Mouse (Mus musculus): ENCODE data around the gene Sema4g. TPM values are rescaled to one million over a fixed set of nuclear protein-coding genes. Genes with fewer than 3 reads are reported as not detected.

The Sema4g gene
- polyA plus RNA-seq, 1 experiment from 2014 or later = 4.9 TPM

DNA sequence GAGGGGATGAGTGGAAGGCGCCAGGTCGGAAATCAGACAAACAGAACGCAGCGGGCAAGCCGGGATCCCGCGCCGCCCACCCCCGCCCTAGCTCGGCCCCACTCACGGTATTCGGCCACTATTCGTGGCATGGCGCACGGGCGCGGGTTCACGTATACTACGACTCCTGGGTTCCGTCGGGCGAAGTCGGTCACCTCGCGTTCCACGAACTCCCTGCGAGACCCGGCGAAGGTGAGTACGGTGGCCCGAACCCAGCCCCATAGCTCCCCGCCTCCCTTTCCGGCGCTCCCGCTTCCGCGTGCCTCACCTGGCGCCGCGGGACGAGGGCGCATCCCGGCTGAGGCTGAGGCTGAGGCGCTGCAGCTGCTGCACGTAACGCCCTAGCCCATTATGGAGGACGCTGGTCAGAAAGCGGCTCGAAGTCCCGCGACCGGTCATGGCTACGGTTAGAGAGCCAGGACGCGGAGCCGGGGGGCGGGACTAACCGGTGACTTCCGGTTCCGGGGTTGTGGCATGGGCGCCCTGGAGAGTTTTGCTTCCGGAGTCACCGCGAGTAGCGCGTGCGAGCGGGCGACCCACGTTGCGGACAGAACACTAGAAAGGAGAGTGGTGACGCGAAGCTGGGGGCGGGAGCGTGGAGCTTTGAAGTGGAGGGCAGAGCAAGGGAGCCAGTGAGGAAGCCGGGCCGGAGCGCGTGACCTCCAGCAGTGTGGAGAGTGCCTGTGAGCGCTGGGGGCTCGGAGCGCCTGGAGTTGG lies 17.2 kb downstream of the Sema4g start, which contains the start of gene Mrpl43:
TSS of gene Mrpl43 (minus strand) at position 486 of the 756 bp plus-strand sequence.
- H3K36me3 ChIP-seq = peaks cover 53% of the 10 kb centered on the region

GRCm38 (mm10) chr19:45007021-45007420 lies 18.1 kb downstream of the Sema4g start:
- H3K9ac ChIP-seq = peak overlapping the region; percentile 72
- 34% methylated on average over 17 of the region's 17 CpGs for WGBS
- H3K9me3 ChIP-seq = no peaks in the 10 kb centered on the region
- peak overlapping the region; percentile 86 for H3K27ac ChIP-seq
- peak overlapping the region; percentile 96 for H3K4me3 ChIP-seq
- H3K4me2 ChIP-seq = peak overlapping the region; percentile 82
- no peak for ATAC-seq (ENCODE audit: insufficient number of reproducible peaks, low FRiP score, low TSS enrichment, low read depth)
- peaks cover 54% of the 10 kb centered on the region for H3K36me3 ChIP-seq
- peaks cover 28% of the 10 kb centered on the region for H3K4me1 ChIP-seq
- H3K27me3 ChIP-seq = no peaks in the 10 kb centered on the region

More for the DNA sequence above, 17.2 kb downstream of the Sema4g start, which contains the start of gene Mrpl43:
- H3K4me2 ChIP-seq = peak within 1 kb of the TSS; percentile 82
- H3K27me3 ChIP-seq = no peaks in the 10 kb centered on the region
- H3K4me1 ChIP-seq = peaks cover 28% of the 10 kb centered on the region
- WGBS = under 1% methylated on average over 82 of the region's 82 CpGs
- H3K4me3 ChIP-seq = peak within 1 kb of the TSS; percentile 96
- H3K9ac ChIP-seq = peak within 1 kb of the TSS; percentile 72
- H3K9me3 ChIP-seq = no peaks in the 10 kb centered on the region
- peak within 1 kb of the TSS; percentile 86 for H3K27ac ChIP-seq
- ATAC-seq (ENCODE audit: insufficient number of reproducible peaks, low FRiP score, low TSS enrichment, low read depth) = peak; percentile 86

GRCm38 (mm10) chr19:45007425-45008191 lies 18.7 kb downstream of the Sema4g start:
- Histone ChIP-seq H3K4me3 (peak overlapping the region; percentile 96), H3K9me3 (no peaks in the 10 kb centered on the region), H3K27ac (0 out of 2 replicates have a peak overlapping the region, but pooled peaks have one; percentile 86), H3K4me2 (peak overlapping the region; percentile 82), H3K36me3 (peaks cover 53% of the 10 kb centered on the region), H3K9ac (no peak overlapping the region), H3K27me3 (no peaks in the 10 kb centered on the region), H3K4me1 (peaks cover 32% of the 10 kb centered on the region)
- no peak for ATAC-seq (ENCODE audit: insufficient number of reproducible peaks, low FRiP score, low TSS enrichment, low read depth)
- WGBS = 90% methylated on average over 20 of the region's 20 CpGs

DNA sequence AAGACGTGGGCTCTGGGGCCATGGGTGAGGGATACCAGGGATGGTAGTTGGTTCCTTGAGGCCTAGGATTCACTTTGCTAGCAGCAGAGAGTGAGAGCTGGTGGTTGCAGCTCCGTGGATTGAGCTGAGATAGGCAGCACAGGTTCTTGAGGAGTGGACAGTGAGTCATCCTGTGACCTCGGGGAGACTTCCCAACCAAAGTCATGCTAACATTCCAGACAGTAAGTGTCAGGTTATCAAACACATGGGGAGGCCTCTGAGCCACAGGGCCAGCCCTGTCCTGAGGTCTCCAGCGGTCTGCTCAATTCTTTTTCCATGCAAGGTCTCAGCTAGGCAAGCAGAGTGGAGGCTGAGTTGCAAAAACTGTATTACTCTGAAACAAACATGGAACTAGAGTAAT lies 21.7 kb downstream of the Sema4g start:
- Histone ChIP-seq H3K4me3 (no peak overlapping the region), H3K9me3 (no peaks in the 10 kb centered on the region), H3K9ac (no peak overlapping the region), H3K4me2 (no peak overlapping the region), H3K4me1 (peaks cover 54% of the 10 kb centered on the region), H3K27ac (no peak overlapping the region), H3K27me3 (no peaks in the 10 kb centered on the region), H3K36me3 (peaks cover 37% of the 10 kb centered on the region)
- ATAC-seq (ENCODE audit: insufficient number of reproducible peaks, low FRiP score, low TSS enrichment, low read depth) = no peak
- WGBS = 88% methylated on average over 4 of the region's 4 CpGs

DNA sequence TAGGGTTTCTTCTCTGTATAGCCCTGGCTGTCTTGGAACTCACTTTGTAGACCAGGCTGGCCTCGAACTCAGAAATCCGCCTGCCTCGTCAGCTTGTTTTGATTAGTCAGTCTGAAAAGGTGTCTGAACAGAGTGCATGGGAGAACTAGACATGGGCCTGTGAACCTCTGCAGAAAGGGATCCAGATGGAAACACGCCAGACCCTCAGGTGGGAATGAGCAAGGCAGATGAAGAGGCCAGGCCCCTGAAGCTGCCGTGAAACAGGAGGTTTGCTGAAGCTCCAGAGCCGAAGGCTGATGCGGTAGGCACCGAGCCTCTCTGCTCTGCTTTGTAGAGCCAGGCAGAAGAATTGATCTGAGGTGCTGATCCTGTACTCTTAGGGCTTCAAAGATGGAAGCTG lies 23.3 kb downstream of the Sema4g start:
- WGBS = 73% methylated on average over 8 of the region's 8 CpGs
- H3K9me3 ChIP-seq = no peaks in the 10 kb centered on the region
- H3K9ac ChIP-seq = no peak overlapping the region
- peaks cover 59% of the 10 kb centered on the region for H3K4me1 ChIP-seq
- no peak overlapping the region for H3K4me2 ChIP-seq
- ATAC-seq (ENCODE audit: insufficient number of reproducible peaks, low FRiP score, low TSS enrichment, low read depth) = no peak
- H3K27me3 ChIP-seq = no peaks in the 10 kb centered on the region
- peaks cover 37% of the 10 kb centered on the region for H3K36me3 ChIP-seq
- H3K27ac ChIP-seq = no peak overlapping the region
- no peak overlapping the region for H3K4me3 ChIP-seq

DNA sequence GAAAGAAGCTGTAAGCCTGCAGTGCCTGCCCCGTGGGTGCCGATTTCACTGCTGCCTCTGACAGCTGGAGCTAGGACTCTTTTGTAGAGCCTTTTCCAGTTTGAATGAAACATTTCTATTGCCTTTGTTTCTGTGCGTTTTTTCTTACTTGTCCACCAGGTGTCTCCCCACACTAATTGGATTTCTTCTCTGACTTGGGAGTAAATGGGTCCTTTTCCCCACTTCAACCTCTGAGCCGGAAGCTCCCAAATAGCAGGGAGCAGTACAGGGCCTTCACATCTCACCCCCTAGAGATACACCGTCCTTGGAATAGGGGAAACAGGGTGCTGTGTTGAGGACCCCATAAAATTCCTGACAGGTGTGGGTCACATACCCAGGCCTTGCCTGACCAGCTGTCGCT lies 23.7 kb downstream of the Sema4g start:
- Histone ChIP-seq H3K9me3 (no peaks in the 10 kb centered on the region), H3K36me3 (peaks cover 37% of the 10 kb centered on the region), H3K4me2 (no peak overlapping the region), H3K4me3 (no peak overlapping the region), H3K27me3 (no peaks in the 10 kb centered on the region), H3K4me1 (peaks cover 58% of the 10 kb centered on the region), H3K27ac (peak overlapping the region; percentile 99; the same call in 1 of the 2 replicates), H3K9ac (no peak overlapping the region)
- ATAC-seq (ENCODE audit: insufficient number of reproducible peaks, low FRiP score, low TSS enrichment, low read depth) = no peak
- 23% methylated on average over 6 of the region's 6 CpGs for WGBS

DNA sequence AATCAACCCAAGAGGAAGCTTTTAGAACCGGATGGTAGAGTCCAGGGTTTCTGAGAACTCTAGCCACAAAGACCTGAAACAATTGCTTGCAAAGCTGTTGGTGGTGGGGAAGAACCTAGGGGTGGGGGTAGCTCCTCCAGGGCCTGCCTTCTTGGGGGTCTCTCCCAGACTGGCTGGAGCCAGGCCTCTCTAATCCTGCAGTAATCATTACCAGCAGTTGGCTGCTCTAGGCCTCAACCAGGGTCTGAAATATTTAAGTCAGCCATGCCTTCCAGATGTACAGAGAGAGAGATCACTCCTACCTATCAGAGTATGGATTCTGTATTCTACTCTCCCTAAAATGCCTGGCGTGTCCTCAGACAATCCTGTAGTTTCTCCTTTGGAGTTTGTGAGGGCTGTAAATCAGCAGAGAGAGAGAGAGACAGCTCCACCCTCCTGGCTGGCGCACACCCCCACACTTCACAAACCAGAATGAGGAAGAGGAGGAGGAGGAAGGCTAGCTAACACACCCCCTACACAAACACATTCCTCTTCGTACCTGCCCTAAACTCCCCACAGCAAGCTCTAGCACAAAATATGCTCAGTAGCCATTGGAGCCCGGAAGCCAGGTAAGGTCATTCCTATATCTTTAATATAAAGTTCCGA lies 24.8 kb downstream of the Sema4g start:
- no peaks in the 10 kb centered on the region for H3K27me3 ChIP-seq
- H3K4me3 ChIP-seq = no peak overlapping the region
- peaks cover 50% of the 10 kb centered on the region for H3K4me1 ChIP-seq
- ATAC-seq (ENCODE audit: insufficient number of reproducible peaks, low FRiP score, low TSS enrichment, low read depth) = no peak
- H3K9ac ChIP-seq = no peak overlapping the region
- peak overlapping the region; percentile 99 for H3K27ac ChIP-seq
- no peaks in the 10 kb centered on the region for H3K9me3 ChIP-seq
- peak overlapping the region; percentile 90; the same call in 1 of the 2 replicates for H3K4me2 ChIP-seq
- H3K36me3 ChIP-seq = peaks cover 30% of the 10 kb centered on the region
- whole genome bisulfite sequencing = 34% methylated on average over 6 of the region's 6 CpGs

GRCm38 (mm10) chr19:45014335-45014971 lies 25.6 kb downstream of the Sema4g start, which contains the start of gene Lzts2:
Lzts2 (plus strand) TSS chr19:45014414.
- WGBS = 4% methylated on average over 10 of the region's 10 CpGs
- ATAC-seq (ENCODE audit: insufficient number of reproducible peaks, low FRiP score, low TSS enrichment, low read depth) = no peak
- peaks cover 56% of the 10 kb centered on the region for H3K4me1 ChIP-seq

DNA sequence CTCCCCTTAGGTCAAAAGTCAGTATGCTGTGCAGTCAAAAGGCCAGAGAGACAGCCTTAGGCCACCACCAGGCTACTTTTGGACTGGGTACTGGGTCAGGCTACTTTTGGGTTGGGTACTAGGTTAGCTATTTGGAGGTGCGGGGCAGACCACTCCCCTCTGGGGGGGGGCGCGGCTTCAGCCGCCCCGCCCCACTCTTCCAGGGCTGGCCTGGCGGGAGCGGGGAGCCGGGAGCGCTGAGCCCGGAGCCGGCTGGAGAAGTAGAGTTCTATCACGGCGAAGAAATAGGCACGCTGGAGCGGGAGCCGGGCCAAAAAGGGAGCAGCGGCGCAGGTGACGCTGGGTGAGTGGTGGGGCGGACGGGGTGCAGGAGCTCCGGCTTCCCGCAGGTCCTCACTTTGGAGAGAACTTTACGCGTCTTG lies 26.1 kb downstream of the Sema4g start:
- Histone ChIP-seq H3K4me2 (peak overlapping the region; percentile 90), H3K4me1 (peaks cover 61% of the 10 kb centered on the region), H3K27ac (peak overlapping the region; percentile 99), H3K36me3 (peaks cover 26% of the 10 kb centered on the region), H3K9me3 (no peaks in the 10 kb centered on the region), H3K4me3 (peak overlapping the region; percentile 67), H3K9ac (peak overlapping the region; percentile 45), H3K27me3 (no peaks in the 10 kb centered on the region)
- WGBS = under 1% methylated on average over 25 of the region's 25 CpGs
- ATAC-seq (ENCODE audit: insufficient number of reproducible peaks, low FRiP score, low TSS enrichment, low read depth) = no peak

More at GRCm38 (mm10) chr19:45014335-45014971, 25.6 kb downstream of the Sema4g start, which contains the start of gene Lzts2:
- peaks cover 30% of the 10 kb centered on the region for H3K36me3 ChIP-seq
- H3K9me3 ChIP-seq = no peaks in the 10 kb centered on the region
- H3K27me3 ChIP-seq = no peaks in the 10 kb centered on the region
- peak within 1 kb of the TSS; percentile 99 for H3K27ac ChIP-seq
- H3K4me2 ChIP-seq = peak within 1 kb of the TSS; percentile 90
- H3K9ac ChIP-seq = peak within 1 kb of the TSS; percentile 45
- peak within 1 kb of the TSS; percentile 67 for H3K4me3 ChIP-seq

DNA sequence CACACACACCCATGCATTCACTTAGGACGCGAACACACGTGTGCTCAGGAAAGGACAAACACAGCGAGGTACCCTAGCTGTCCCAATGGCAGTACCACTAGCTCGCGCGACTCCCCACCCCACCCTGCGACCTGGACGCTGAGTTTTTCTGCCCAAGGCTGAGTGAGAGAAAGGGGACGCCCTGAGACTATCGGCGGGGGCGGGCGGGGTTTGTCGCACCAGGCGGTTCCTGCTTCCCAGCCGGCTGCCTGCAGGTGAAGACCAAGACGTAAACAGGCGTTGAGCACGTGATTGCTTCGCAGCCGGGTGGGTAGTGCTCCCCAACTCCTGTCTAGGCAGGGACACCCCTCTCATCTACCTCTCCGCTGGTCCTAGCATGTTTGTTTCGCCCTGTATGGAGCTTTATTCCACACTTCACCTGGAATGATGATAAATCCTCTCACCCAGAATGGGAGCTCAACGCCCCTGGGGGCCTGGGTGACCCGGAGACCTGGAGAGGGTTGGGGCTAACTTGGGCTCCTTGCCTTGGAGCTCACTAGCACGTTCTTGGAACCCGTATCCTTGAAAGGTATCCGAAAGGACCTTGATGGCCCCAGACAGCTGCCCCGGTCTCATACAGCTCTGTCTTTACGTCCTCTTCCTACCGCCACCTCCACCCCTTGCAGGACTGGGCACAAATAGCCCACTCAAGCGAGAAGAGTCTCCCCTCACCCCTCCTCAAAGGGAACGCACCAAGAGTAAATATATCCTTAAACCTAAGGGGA lies 26.8 kb downstream of the Sema4g start:
- peak; percentile 27; the same call in 1 of the 2 replicates for ATAC-seq (ENCODE audit: insufficient number of reproducible peaks, low FRiP score, low TSS enrichment, low read depth)
- H3K36me3 ChIP-seq = peaks cover 19% of the 10 kb centered on the region
- peak overlapping the region; percentile 99 for H3K27ac ChIP-seq
- H3K4me3 ChIP-seq = peak overlapping the region; percentile 67
- H3K27me3 ChIP-seq = no peaks in the 10 kb centered on the region
- H3K4me1 ChIP-seq = peaks cover 68% of the 10 kb centered on the region
- H3K9me3 ChIP-seq = no peaks in the 10 kb centered on the region
- peak overlapping the region; percentile 45 for H3K9ac ChIP-seq
- peak overlapping the region; percentile 90 for H3K4me2 ChIP-seq
- 0% methylated on average over 34 of the region's 34 CpGs for WGBS

Data from limb, embryonic 15.5 days (tissue).